Comparison of ENCODE assay signal across 34 mouse cellular contexts in genomic region chr4:129451471-129452169, GRCm38 (mm10). TPM values are rescaled to one million over a fixed set of nuclear protein-coding genes. Genes with fewer than 3 reads are reported as not detected.
DNase-seq lines count a peak whose midpoint lies in the region; ATAC-seq and TF ChIP-seq lines count a peak whose summit lies in the region.
"Had no signal": no experiment of that assay in that cellular context is flagged by ENCODE, and none has a peak within 500 bp of the region (broad histone marks: within the 10 kb centered on the region; RNA-seq: fewer than 3 reads in every experiment).

No protein-coding gene starts in this region.

- no peaks in the 10 kb centered on the region for H3K36me3 ChIP-seq in embryonic facial prominence, embryonic 14.5 days (ENCODE audit: control insufficient read depth, insufficient read depth, low read length)
- H3K36me3 ChIP-seq in embryonic facial prominence, embryonic 10.5 days (replicated peaks), result no peaks in the 10 kb centered on the region
- no peaks in the 10 kb centered on the region for H3K36me3 ChIP-seq in lung, postnatal 0 days (ENCODE audit: insufficient read depth, low read length)
- no peaks in the 10 kb centered on the region for H3K36me3 ChIP-seq in limb, embryonic 14.5 days (ENCODE audit: control insufficient read depth, insufficient read depth, low read length)
- H3K36me3 ChIP-seq: G1E; hindbrain, embryonic 13.5 days; lung, embryonic 15.5 days; midbrain, embryonic 10.5 days; neural tube, embryonic 13.5 days had no signal

- no peak for ATAC-seq in embryonic facial prominence, embryonic 14.5 days (ENCODE audit: low read depth)
- peak; percentile 63 for ATAC-seq in lung, postnatal 0 days
- ATAC-seq in limb, embryonic 14.5 days (ENCODE audit: low FRiP score, low read depth), result peak; percentile 35; the same call in 1 of the 2 replicates
- ATAC-seq: activated CD4-positive, CD25-positive, alpha-beta regulatory T cell, adult 4 months; forebrain, embryonic 14.5 days; Patski had no signal

- TF ChIP-seq EP300 in lung, postnatal 0 days (IDR thresholded peaks at IDR 0.05), result no peak

- no peaks in the 10 kb centered on the region for H3K4me1 ChIP-seq in embryonic facial prominence, embryonic 14.5 days (ENCODE audit: control insufficient read depth, insufficient read depth, low read length)
- no peaks in the 10 kb centered on the region for H3K4me1 ChIP-seq in embryonic facial prominence, embryonic 10.5 days
- peaks cover 5% of the 10 kb centered on the region; the same call in 1 of the 2 replicates for H3K4me1 ChIP-seq in lung, postnatal 0 days (ENCODE audit: insufficient read depth, low read depth, low read length)
- H3K4me1 ChIP-seq in limb, embryonic 14.5 days (ENCODE audit: control insufficient read depth, insufficient read depth, low read length), result no peaks in the 10 kb centered on the region
- H3K4me1 ChIP-seq: hindbrain, embryonic 13.5 days; midbrain, embryonic 10.5 days; neural tube, embryonic 13.5 days had no signal

- no peak overlapping the region for H3K27ac ChIP-seq in embryonic facial prominence, embryonic 14.5 days (replicated peaks; ENCODE audit: low read depth, low read length)
- no peak overlapping the region for H3K27ac ChIP-seq in embryonic facial prominence, embryonic 10.5 days (replicated peaks)
- H3K27ac ChIP-seq in lung, postnatal 0 days (ENCODE audit: low read length), result no peak overlapping the region
- no peak overlapping the region for H3K27ac ChIP-seq in limb, embryonic 14.5 days (replicated peaks; ENCODE audit: low read depth, low read length)
- H3K27ac ChIP-seq: hindbrain, embryonic 13.5 days; layer of hippocampus, adult 2 months; liver, embryonic 14.5 days; lung, embryonic 15.5 days; midbrain, embryonic 10.5 days; neural tube, embryonic 13.5 days had no signal

- 0 out of 2 replicates have a peak, but pooled peaks have one; percentile 15 for TF ChIP-seq CTCF in lung, postnatal 0 days (IDR thresholded peaks at IDR 0.05)

- no peaks in the 10 kb centered on the region for H3K27me3 ChIP-seq in embryonic facial prominence, embryonic 14.5 days (replicated peaks; ENCODE audit: control insufficient read depth, insufficient read depth, low read length)
- no peaks in the 10 kb centered on the region for H3K27me3 ChIP-seq in embryonic facial prominence, embryonic 10.5 days (replicated peaks; ENCODE audit: low read depth, poor library complexity, severe bottlenecking)
- no peaks in the 10 kb centered on the region for H3K27me3 ChIP-seq in lung, postnatal 0 days (replicated peaks; ENCODE audit: insufficient read depth, low read length)
- H3K27me3 ChIP-seq in limb, embryonic 14.5 days (ENCODE audit: control insufficient read depth, insufficient read depth, low read length), result no peaks in the 10 kb centered on the region
- H3K27me3 ChIP-seq: CH12.LX; hindbrain, embryonic 13.5 days; lung, embryonic 15.5 days; neural tube, embryonic 13.5 days; Patski had no signal

- peak; percentile 31 for DNase-seq in embryonic facial prominence, embryonic 14.5 days (ENCODE audit: low spot score)
- no peak for DNase-seq in embryonic facial prominence, embryonic 10.5 days (ENCODE audit: low spot score)
- DNase-seq in lung, postnatal 0 days (ENCODE audit: low spot score), result peak; percentile 62
- DNase-seq in lung, adult 18-20 months, result no peak
- DNase-seq in limb, embryonic 14.5 days (ENCODE audit: low spot score), result peak; percentile 10
- no peak for DNase-seq in urinary bladder, postnatal 10 days (ENCODE audit: low spot score)
- no peak for DNase-seq in spleen, adult 18-20 months
- DNase-seq: adrenal gland, adult 2 months; adrenal gland, postnatal 36 days; cerebellum, adult 2 months; cerebellum, postnatal 14 days; gastrocnemius, postnatal 25 days; heart, adult 18-20 months; heart, postnatal 4 days; kidney, adult 11 months; kidney, postnatal 14 days; liver; right cerebral cortex, postnatal 4 days had no signal

- no peaks in the 10 kb centered on the region for H3K9me3 ChIP-seq in embryonic facial prominence, embryonic 14.5 days (ENCODE audit: control insufficient read depth, low read length)
- H3K9me3 ChIP-seq in embryonic facial prominence, embryonic 10.5 days, result no peaks in the 10 kb centered on the region
- no peaks in the 10 kb centered on the region for H3K9me3 ChIP-seq in lung, postnatal 0 days (ENCODE audit: low read length)
- no peaks in the 10 kb centered on the region for H3K9me3 ChIP-seq in limb, embryonic 14.5 days (ENCODE audit: control insufficient read depth, low read length)
- H3K9me3 ChIP-seq: G1E; hindbrain, embryonic 13.5 days; lung, embryonic 15.5 days; midbrain, embryonic 10.5 days; neural tube, embryonic 13.5 days had no signal

- WGBS in embryonic facial prominence, embryonic 14.5 days, result 85% methylated on average over 15 of the region's 15 CpGs
- WGBS in embryonic facial prominence, embryonic 10.5 days, result 85% methylated on average over 15 of the region's 15 CpGs
- WGBS in lung, postnatal 0 days, result 63% methylated on average over 15 of the region's 15 CpGs
- 72% methylated on average over 15 of the region's 15 CpGs for WGBS in limb, embryonic 14.5 days

- no peak overlapping the region for H3K4me2 ChIP-seq in embryonic facial prominence, embryonic 14.5 days (ENCODE audit: low read depth, low read length)
- no peak overlapping the region for H3K4me2 ChIP-seq in lung, postnatal 0 days (replicated peaks; ENCODE audit: low read depth, low read length)
- H3K4me2 ChIP-seq in limb, embryonic 14.5 days (replicated peaks; ENCODE audit: low read depth, low read length, severe bottlenecking), result no peak overlapping the region
- H3K4me2 ChIP-seq: heart, embryonic 11.5 days; hindbrain, embryonic 13.5 days; lung, embryonic 15.5 days; neural tube, embryonic 13.5 days had no signal

- no peak overlapping the region for H3K4me3 ChIP-seq in embryonic facial prominence, embryonic 14.5 days (ENCODE audit: low read depth, low read length)
- no peak overlapping the region for H3K4me3 ChIP-seq in embryonic facial prominence, embryonic 10.5 days
- H3K4me3 ChIP-seq in lung, postnatal 0 days (ENCODE audit: low read depth, low read length), result no peak overlapping the region
- H3K4me3 ChIP-seq in limb, embryonic 14.5 days (replicated peaks; ENCODE audit: low read length), result no peak overlapping the region
- H3K4me3 ChIP-seq: hindbrain, embryonic 13.5 days; layer of hippocampus, adult 2 months; lung, embryonic 15.5 days; midbrain, embryonic 10.5 days; neural tube, embryonic 13.5 days had no signal

- TF ChIP-seq POLR2A in limb, embryonic 14.5 days (IDR thresholded peaks at IDR 0.05; ENCODE audit: borderline replicate concordance, extremely low read depth, insufficient read depth, insufficient read length), result no peak

- no peak overlapping the region for H3K9ac ChIP-seq in embryonic facial prominence, embryonic 14.5 days (ENCODE audit: low read depth, low read length)
- H3K9ac ChIP-seq in lung, postnatal 0 days (replicated peaks; ENCODE audit: low read depth), result no peak overlapping the region
- H3K9ac ChIP-seq in limb, embryonic 14.5 days (ENCODE audit: low read depth, low read length, severe bottlenecking), result no peak overlapping the region
- H3K9ac ChIP-seq: hindbrain, embryonic 13.5 days; liver, embryonic 14.5 days; lung, embryonic 15.5 days; neural tube, embryonic 13.5 days had no signal

RNA-seq across cellular contexts. Expression of gene Bsdc1, which starts 9.8 kb away (rescaled TPM):
- polyA plus RNA-seq in embryonic facial prominence, embryonic 14.5 days (2014; fragmentation: Nextera tagmentation; extraction: Ambion mirVana), result 27.7 and 29.0 TPM in 2 replicates
- polyA plus RNA-seq in embryonic facial prominence, embryonic 10.5 days (2016; fragmentation: Nextera tagmentation; extraction: Ambion mirVana), result 19.7 and 21.5 TPM in 2 replicates
- 29.0 TPM in 2 replicates for polyA plus RNA-seq in lung, postnatal 0 days (2015; fragmentation: Nextera tagmentation; extraction: Ambion mirVana)
- polyA plus RNA-seq in limb, embryonic 14.5 days (2012; rRNA removed), result 24.6 and 28.9 TPM in 2 replicates
- 27.6 and 29.9 TPM in 2 replicates for polyA plus RNA-seq in limb, embryonic 14.5 days (2014; fragmentation: Nextera tagmentation; extraction: Ambion mirVana)

RNA-seq across cellular contexts. Expression of gene Zbtb8b, which starts 11.0 kb away (rescaled TPM):
- polyA plus RNA-seq in embryonic facial prominence, embryonic 14.5 days (2014; fragmentation: Nextera tagmentation; extraction: Ambion mirVana), result 1.3 TPM in 2 replicates
- polyA plus RNA-seq in embryonic facial prominence, embryonic 10.5 days (2016; fragmentation: Nextera tagmentation; extraction: Ambion mirVana), result 2.0 and 2.4 TPM in 2 replicates
- polyA plus RNA-seq in lung, postnatal 0 days (2015; fragmentation: Nextera tagmentation; extraction: Ambion mirVana), result 1.8 and 2.8 TPM in 2 replicates
- 0.87 and 1.0 TPM in 2 replicates for polyA plus RNA-seq in limb, embryonic 14.5 days (2012; rRNA removed)
- 1.3 and 2.0 TPM in 2 replicates for polyA plus RNA-seq in limb, embryonic 14.5 days (2014; fragmentation: Nextera tagmentation; extraction: Ambion mirVana)
- polyA plus RNA-seq: activated CD4-positive, CD25-positive, alpha-beta regulatory T cell, adult 4 months; adrenal gland, adult 2 months; C2C12; G1E had no signal

RNA-seq across cellular contexts. Expression of gene Tssk3, which starts 39.2 kb away (rescaled TPM):
- not detected in 2 replicates for polyA plus RNA-seq in embryonic facial prominence, embryonic 14.5 days (2014; fragmentation: Nextera tagmentation; extraction: Ambion mirVana)
- not detected in 2 replicates for polyA plus RNA-seq in embryonic facial prominence, embryonic 10.5 days (2016; fragmentation: Nextera tagmentation; extraction: Ambion mirVana)
- 0.11 and 0.12 TPM in 2 replicates for polyA plus RNA-seq in lung, postnatal 0 days (2015; fragmentation: Nextera tagmentation; extraction: Ambion mirVana)
- polyA plus RNA-seq in limb, embryonic 14.5 days (2012; rRNA removed), result not detected in 2 replicates
- not detected in 2 replicates for polyA plus RNA-seq in limb, embryonic 14.5 days (2014; fragmentation: Nextera tagmentation; extraction: Ambion mirVana)
- polyA plus RNA-seq: activated CD4-positive, CD25-positive, alpha-beta regulatory T cell, adult 4 months; adrenal gland, adult 2 months; C2C12; embryonic facial prominence, embryonic 11.5 days; forebrain, embryonic 14.5 days; G1E; heart, embryonic 11.5 days; heart, embryonic 16.5 days; kidney, embryonic 14.5 days; liver, embryonic 14.5 days; lung, embryonic 15.5 days; midbrain, embryonic 10.5 days; neural tube, embryonic 13.5 days; Patski had no signal

RNA-seq across cellular contexts. Expression of gene Fam229a, which starts 39.4 kb away (rescaled TPM):
- not detected in 2 replicates for polyA plus RNA-seq in embryonic facial prominence, embryonic 14.5 days (2014; fragmentation: Nextera tagmentation; extraction: Ambion mirVana)
- polyA plus RNA-seq in embryonic facial prominence, embryonic 10.5 days (2016; fragmentation: Nextera tagmentation; extraction: Ambion mirVana), result not detected in 2 replicates
- 0.89 and 2.5 TPM in 2 replicates for polyA plus RNA-seq in lung, postnatal 0 days (2015; fragmentation: Nextera tagmentation; extraction: Ambion mirVana)
- 0.15 TPM in 1 of 2 replicates, not detected in the other for polyA plus RNA-seq in limb, embryonic 14.5 days (2012; rRNA removed)
- not detected in 2 replicates for polyA plus RNA-seq in limb, embryonic 14.5 days (2014; fragmentation: Nextera tagmentation; extraction: Ambion mirVana)
- polyA plus RNA-seq: activated CD4-positive, CD25-positive, alpha-beta regulatory T cell, adult 4 months; C2C12; embryonic facial prominence, embryonic 11.5 days; forebrain, embryonic 14.5 days; G1E; heart, embryonic 11.5 days; heart, embryonic 16.5 days; hindbrain, embryonic 13.5 days; kidney, embryonic 14.5 days; lung, embryonic 15.5 days; midbrain, embryonic 10.5 days; neural tube, embryonic 13.5 days; Patski had no signal

Comparison
In these comparisons a context has a peak if more than half of its experiments do, and no peak if none do; other contexts are left out.
1. DNase-seq: peak in embryonic facial prominence, embryonic 14.5 days (single experiment), lung, postnatal 0 days (single experiment) and limb, embryonic 14.5 days (single experiment); none in embryonic facial prominence, embryonic 10.5 days (single experiment), lung, adult 18-20 months (0 of 2), urinary bladder, postnatal 10 days (single experiment) and spleen, adult 18-20 months (0 of 2).